Mouse (Mus musculus): Measurements from ENCODE around the gene Snf8.

GRCm38 (mm10) chr11:96006367-96006851 is 28.3 kb upstream of the Snf8 start:
- TF ChIP-seq GATA1 (IDR thresholded peaks at IDR 0.05; ENCODE audit: borderline replicate concordance, low read length) (no peak), CTCF (IDR thresholded peaks at IDR 0.05; ENCODE audit: low read depth, low read length) (no peak), POLR2AphosphoS5 (IDR thresholded peaks at IDR 0.05; ENCODE audit: insufficient replicate concordance, low read depth, low read length) (no peak), GATA2 (IDR thresholded peaks at IDR 0.05; ENCODE audit: borderline replicate concordance, low read depth, low read length) (no peak), TAL1 (conservative IDR thresholded peaks at IDR 0.05; ENCODE audit: low read depth, low read length) (no peak)
